Mouse (Mus musculus): Measurements from ENCODE around the gene Cherp.

The Cherp gene

DNA sequence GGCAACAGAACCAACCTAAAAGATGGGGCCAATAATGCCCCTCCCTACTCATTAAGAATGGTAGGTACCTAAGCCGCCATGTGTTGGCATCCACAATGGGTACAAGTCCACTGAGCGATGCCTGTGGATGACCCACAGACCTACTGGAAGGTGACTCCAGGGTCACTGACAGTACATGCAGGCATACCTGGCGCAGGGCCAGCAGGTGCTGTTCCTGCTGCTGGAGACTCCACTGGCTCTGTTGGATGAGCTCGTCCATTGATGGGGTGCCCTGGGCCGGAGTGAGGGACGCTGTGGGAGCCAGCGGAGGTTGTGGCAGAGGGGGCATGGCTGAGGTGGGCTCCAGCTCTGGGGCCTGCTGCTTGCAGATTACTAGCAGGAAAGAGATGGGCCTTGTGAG, 4.3 kb downstream of the Cherp start:
- DNase-seq (ENCODE audit: low spot score in 2 of 2): no peak

DNA sequence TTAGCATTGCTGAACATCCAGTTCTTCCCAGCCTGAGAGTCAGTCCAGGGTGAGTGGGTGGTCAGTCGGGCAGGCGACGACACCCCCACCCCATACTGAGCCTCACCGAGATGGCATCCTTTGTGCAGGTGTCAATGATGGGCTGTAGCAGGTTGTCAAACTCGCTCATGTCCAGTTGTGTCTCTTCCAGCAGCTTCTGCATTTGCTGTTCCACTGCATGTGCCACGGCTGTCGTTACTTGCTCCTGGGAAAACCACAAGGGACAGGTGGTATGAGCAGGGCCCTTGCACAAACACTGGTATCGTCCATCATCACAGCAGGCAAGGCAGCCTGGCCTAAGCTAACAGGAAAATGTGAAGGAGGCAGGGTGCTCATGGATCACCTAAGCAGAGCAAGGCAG, 5.0 kb downstream of the Cherp start:
- DNase-seq (ENCODE audit: low spot score in 2 of 2): no peak

DNA sequence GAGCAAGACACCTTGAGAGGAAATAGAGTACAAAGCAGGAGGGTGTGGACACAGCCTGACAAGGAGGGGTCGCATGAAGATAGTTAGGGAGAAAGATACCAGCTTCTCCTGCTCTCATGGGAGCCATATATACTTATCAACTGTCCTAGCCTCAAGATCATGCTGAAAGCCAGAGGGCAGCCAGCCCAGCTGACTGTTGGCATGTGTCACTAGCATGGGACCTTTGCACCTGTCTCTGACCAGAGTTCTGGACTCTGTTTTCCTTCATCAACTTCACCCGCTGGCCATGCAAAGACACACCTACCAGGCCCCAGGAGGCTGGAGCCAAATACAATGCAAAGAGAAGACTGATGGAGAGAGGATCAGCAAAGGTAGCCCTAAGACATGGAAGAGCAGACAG, 5.8 kb downstream of the Cherp start:
- DNase-seq (ENCODE audit: low spot score in 2 of 2): no peak

DNA sequence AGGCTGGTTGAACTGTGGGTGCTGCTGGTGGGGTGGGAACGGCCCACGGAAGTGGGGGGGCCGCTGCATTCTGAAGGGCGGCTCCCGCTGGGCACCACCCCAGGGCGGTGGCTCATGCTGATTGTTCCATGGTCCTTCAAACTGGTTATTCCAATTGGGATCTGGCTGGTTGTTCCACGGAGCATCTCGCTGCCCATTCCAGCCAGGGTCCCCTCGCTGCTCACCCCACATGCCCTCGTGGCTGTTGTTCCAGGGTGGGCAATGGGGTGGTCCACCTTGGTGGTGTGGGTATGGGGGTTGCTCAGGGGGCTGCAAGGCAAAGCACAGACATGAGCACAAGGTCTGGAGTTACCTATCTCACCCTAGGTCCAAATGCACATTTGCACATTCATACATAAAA, 10.8 kb downstream of the Cherp start:
- DNase-seq (ENCODE audit: low spot score in 2 of 2): no peak

DNA sequence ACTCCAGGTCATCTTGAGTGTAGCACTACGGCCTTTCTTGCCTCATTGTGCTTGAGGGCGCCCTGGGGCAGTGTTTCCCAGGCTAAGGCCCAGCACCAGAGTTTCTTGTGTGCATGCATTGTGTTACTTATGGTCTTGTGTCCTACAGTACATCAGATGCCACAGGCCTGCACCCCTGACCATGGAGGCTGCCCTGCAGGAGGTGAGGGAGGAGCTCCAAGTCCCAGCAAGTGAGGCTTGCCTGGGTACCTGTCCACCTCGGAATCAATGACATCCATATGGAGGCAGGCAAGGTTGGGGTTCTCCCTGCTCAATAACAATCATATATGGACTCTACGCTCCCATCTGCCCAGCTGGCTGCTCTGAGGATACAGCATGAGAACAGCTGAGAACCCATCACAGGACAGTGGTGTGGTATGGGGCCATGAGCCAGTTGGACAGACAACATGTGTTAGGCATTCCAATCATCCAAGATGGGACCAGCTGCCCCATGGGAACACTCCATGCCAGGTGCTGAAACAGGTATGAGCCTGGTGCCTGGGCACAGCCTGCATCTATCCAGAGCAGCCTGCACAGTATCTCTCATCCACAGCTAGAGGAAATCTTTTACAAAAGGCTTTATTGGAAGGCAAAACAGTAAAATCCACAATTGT, 15.0 kb downstream of the Cherp start:
- no peak for DNase-seq (ENCODE audit: low spot score in 2 of 2)

DNA sequence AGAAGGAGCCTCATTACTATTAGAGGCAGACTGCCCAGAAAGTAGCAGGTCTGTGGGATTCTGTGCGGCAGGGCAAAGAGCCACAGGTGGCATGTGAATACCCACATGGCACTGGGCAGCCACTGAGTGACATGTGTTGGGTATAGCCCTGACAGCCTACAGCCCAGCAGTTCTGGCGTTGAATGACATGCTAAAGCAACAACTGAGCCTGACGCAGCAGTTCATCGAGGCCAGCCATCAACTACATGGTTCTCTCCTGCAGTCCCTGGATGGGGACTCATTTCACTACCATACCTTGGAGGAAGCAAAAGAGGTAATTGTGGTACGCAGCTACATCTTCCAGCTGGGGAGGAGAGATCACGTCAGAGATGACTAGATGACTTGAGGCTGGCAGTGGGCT, 16.6 kb downstream of the Cherp start:
- no peak for DNase-seq (ENCODE audit: low spot score in 2 of 2)

DNA sequence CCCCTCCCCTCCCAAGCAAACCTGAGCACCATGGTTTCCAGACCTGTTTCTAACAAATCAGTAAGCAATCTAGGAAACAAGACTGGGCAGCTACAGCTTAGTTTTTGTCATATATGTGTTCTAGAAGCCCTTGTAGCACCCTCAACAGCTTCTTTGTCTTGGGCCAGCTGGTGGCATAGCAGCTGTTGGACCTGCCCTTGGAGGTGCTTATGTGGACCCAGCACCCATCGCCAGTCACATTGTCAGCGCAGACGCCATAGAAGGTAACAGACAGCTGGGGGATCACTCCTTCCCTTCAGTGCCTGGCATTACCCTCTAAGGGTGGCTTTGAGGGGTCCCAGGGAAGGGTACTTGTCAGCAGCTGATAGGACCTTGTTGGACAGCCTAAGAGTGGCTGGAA, 17.2 kb downstream of the Cherp start:
- no peak for DNase-seq (ENCODE audit: low spot score in 2 of 2)

DNA sequence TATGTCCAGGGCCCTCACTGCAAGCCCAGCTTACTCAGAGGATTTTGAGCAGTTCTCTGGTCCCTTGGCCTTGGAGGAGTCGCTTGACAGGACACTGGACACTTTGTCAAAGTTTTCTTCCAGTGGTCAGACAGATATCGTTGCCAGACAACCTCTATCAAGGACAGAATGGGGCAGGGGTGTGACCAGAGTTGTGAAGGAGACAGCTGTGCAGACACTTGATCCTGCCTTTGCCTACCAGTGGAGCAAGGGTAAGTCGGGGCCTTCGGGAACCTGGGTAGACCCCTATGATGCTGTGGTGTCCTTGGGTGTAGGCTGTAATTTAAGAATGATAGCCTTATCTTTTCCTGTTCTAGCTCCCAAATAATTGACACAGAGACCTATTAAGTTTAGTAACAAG, 19.7 kb downstream of the Cherp start:
- DNase-seq (ENCODE audit: low spot score in 2 of 2): no peak

DNA sequence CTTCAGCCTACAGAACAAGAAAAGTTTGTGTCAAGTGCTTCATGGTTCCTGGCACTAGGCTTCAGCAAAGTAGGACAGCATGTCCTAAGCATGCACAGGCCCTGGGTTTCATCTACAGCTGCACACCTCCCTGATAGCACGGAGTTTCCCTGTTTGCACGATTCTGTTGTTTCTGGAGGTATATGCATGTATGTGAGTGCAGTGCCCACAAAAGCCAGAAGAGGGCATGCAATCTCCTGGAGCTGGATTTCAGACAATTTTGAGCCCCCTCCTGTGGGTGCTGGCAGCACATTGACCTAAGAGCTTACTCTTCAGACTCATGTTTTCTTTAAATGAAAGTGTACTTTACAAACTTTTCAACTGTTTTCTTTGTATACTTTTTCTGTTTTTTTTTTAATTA, 21.1 kb downstream of the Cherp start:
- DNase-seq (ENCODE audit: low spot score in 2 of 2): no peak

DNA sequence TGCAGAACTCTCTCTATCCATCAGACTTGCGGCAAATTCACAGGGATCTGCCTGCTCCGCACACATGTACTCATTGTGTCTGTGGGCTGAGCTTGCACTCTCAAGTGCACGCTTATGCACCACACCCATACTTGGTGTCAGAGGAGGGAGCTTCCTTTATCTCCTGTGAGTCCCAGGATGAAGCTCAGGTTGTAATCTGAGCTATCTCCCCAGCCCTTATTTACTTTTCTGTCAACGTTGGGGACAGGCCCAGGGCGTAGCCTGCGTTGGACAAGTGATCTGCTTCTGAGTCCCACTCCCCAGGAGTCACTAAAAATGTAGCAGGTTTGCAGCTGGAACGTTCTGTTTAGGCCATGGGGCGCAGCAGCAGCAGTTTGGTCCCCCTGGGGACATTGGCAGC, 23.5 kb downstream of the Cherp start:
- DNase-seq (ENCODE audit: low spot score in 2 of 2): no peak

DNA sequence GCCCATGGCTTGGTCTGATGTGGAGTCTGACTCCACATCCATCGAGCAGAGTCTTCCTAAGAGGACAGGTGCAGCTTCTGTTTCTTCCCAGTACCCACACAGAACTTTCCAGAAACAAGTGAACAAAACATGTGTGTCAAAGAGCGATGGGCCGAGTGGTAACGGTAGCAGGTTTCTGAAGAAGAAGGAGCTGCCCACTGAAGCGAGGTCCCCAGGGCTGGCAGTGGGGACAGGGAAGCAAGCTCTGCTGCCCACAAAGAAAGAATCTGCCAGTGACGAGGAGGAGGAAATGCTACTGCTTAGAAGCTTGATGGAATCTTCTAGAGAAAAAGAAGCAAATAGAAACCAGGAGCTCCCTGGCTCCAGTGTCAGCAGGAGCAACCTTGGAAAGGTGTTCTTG, 30.0 kb downstream of the Cherp start:
- DNase-seq (ENCODE audit: low spot score in 2 of 2): no peak

DNA sequence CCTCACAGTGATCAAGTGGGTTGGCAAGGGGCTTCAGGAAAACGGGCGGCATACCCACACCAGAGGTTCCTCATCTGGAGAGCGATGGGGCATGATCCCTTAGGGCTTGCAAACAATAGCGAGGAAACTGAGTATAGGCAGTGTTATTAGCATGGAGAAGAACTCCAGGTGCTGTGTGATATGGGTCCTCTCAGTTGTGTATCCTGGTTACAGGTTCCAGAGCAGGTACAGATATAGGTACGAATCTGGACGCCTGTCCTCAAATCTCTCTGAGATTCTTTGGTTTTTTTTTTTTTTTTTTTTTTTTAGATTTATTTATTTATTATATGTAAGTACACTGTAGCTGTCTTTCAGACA, 31.1 kb downstream of the Cherp start:
- no peak for DNase-seq (ENCODE audit: low spot score in 2 of 2)

DNA sequence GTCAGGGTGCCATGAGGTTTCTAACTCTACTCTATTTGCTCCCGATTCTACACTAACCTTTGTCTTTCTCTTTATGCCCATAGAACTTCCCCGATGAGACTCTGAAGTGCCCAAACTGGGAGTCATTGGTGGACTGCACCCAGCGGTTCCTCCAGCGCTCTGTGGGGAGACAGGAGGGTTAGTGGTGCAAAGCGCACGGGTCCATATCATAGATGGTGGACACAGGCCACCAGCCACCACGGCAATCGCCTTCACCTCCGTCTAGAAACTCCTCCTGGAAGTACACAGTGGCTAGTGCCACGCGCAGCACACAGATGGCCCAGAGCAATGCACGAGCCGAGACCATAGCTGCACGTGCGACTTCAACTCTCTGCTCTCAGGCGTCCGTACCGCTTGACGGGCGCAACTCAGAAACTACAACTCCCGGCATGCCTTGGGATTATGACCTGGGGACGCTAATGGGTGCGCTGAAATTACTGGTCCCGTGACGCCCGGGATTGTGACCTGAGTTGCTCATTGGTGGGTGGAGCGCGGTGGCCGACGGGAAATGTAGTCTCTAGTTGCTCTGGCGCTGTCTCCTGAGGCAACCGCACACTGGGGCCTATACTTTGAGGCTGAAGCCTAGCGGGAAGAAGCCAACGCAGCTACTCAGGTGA, 31.6 kb downstream of the Cherp start, which contains the start of the genes Calr3 and 1700030K09Rik:
Gene Calr3 (minus strand): TSS at position 533 of the 656 bp plus-strand sequence.
Gene 1700030K09Rik (plus strand): TSS at position 543 of the 656 bp plus-strand sequence.
- peak; percentile 97 to 98 for DNase-seq (ENCODE audit: low spot score in 2 of 2)

DNA sequence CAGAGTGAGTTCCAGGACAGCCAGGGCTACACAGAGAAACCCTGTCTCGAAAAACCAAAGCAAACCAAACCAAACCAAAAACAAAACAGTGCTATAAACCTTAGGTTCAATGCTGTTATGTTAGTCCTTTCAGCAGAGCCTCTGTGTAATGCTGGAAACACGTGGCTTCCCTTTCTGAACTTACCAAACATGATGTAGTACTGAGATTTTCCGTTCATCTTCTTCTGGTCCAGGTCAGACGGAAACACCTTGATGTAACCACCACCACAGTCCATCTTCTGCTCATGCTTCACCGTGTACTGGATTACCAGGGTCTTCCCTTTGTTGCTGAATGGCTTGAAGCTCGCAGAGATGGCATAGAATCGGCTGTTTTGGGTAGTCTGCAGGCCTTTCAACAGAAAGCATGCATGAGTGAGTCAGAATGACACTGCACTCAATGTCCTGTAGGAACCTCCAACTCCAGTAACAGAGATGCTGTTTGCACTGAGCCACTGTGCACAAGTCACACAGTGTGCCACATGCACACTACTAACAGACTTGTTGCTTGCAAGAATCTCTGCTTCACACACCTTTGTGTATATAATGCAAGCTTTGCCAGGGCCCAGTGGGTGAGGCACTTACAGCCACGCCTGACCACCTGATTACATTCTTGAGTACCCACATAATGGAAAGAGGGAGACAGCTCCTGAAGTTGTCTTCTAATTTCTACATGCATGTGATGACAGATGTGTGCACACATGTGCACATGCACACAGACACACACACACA, 36.6 kb downstream of the Cherp start:
- DNase-seq (ENCODE audit: low spot score in 2 of 2): no peak

DNA sequence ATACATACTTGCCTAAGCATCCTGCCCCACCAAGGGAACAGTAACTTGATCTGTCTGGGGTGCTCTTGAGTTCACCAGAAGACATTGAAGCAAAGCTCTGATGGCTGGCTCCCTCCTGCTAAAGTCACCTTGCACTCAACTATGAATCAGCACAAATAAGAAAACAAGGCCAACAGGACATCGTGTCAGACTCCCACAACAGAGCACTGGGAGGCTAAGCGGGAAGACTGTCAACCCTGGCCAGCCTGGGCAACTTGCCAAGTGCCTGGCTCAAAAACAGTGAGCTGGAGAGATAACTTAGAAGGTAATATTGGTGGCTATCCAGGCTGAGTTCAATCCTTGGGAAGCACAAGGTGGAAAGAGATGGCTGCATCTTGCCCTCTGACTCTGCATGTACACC, 40.1 kb downstream of the Cherp start:
- DNase-seq (ENCODE audit: low spot score in 2 of 2): no peak

DNA sequence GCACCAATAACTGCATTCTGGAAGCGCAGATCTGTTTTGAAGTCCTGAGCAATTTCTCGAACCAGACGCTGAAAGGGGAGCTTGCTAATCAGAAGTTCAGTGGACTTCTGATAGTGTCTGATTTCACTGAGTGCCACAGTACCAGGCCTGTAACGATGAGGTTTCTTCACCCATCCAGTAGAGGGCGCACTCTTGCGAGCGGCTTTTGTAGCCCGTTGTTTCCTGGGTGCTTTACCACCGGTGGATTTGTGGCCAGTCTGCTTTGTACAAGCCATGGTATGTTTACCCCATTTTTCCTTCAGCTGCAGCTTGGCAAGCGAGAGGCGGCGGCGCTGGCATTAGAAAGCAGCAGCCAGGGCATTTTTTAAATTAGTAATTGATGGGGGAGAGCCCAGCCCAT, 45.4 kb downstream of the Cherp start:
- DNase-seq (ENCODE audit: low spot score in 2 of 2): peak in 1 of 2 experiments; percentile 71

DNA sequence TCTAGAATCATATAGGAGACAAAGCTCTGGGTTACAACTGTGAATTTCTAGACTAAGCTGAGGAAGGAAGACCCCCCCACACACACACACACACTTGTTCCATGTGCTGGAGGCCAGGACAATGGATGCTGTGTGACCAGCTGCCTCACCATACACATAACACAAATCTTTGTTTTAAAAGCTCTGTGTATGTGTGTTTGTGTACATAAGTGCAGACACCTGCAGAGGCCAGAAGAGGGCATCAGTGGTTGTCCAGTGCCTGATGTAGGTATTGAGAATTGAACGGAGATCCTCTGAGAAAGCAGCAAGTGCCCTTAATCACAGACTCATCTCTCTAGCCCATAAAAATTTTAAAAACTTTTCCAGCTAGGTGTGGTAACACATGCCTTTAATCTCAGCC, 52.1 kb downstream of the Cherp start:
- DNase-seq (ENCODE audit: low spot score in 2 of 2): no peak

DNA sequence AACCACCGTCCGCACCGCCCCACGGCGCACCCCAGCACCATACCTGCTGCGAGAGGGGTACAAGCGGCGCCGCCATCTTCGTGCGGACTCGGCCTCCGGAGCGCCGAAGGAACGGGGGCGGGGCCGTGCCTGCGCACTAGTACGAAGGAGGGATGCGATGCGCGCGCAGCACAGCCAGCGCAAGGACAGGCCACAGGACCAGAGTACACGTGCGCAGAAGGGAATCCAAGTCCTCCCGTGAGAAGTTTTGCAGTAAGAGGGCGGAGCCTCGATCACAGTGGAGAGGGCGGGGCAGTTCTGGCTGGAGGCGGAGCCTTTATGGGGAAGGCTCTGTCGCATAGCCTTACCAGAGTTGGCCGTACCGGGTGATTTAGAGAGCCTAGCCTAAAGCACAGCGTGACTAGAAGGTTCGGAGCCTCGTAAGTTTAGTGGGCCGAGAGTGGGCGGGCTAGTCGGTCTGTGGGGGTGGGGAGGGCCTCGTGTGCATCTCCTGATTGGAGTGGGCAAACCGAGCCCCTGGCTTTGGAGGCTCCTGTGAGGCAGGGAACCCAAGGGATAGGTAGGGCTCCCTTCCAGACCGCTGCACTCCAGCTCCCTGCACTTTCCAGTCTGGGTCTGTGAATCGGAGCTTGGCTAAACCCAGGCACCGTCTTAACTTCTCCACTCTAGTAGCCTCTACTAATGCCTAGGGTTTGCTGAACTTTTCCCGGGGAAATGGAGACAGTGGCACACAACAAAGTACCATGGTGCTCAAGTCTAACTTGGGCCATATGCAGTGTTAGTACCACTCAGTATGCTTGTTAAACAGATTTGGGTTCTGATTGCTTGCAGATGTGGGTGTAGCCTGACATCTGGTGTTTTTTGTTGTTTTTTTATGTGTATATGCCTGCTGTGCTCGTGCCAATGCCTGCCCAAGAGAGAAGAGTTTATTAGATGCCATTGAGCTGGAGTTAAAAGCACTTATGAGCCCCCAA, 53.4 kb downstream of the Cherp start, which contains the start of gene Eps15l1:
Gene Eps15l1 (minus strand): TSS at position 99 of the 974 bp plus-strand sequence.
- DNase-seq (ENCODE audit: low spot score in 2 of 2): peak; percentile 99

DNA sequence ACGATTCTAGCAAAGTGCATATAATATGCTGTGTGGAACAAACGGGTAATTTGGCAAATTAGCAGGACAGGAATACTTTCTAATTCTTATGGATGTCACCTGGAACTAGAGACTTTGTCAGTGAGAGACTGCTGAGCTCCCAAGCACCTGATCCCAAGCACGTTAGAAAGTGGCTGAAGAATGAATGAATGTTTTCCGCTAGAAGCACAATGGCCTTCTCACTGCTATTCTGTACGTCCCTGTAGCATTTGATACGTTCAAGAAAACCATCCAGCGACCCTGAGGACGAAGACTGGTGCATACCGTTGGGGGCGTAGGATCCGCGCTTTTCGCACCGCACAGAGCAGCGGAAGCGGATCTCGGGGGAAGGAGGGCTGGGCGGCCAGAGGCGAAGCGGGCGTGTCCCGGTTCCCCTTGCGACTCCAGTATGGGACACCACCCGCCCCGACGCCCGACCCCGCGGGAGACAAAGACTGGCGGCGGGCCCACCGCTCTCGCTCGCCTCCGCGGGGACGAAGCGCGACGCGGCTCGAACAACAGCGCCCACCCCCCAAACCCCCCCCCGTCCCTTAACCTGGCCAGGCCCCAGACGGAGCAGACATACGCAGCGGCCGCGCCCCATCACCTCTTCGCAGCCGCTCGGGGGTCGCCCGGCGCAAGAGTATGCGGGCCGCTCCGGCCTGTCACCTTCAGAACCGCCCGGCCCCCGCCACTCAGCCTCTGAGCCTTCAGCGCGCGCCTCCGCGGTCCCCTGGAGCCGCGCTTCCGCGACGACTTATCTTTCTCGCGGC, 54.3 kb downstream of the Cherp start:
- peak; percentile 54 to 64 for DNase-seq (ENCODE audit: low spot score in 2 of 2)

DNA sequence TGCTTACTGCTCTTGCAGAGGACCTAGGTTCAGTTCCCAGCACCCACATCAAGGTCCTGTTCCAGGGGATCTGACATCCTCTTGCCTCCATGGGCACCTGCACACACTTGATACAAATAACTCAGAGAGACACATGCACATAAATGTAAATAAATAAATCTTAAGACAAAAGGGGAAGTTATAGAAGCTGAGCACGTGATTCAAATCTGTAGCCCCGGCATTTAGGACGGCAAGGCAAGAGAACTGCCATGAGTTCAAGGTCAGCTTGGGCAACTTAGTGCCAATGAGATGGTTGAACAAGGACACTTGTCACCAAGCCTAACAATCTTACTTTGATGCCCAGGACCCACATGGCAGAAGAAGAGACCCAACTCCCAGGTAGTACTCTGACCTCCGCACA, 57.0 kb downstream of the Cherp start:
- no peak for DNase-seq (ENCODE audit: low spot score in 2 of 2)

DNA sequence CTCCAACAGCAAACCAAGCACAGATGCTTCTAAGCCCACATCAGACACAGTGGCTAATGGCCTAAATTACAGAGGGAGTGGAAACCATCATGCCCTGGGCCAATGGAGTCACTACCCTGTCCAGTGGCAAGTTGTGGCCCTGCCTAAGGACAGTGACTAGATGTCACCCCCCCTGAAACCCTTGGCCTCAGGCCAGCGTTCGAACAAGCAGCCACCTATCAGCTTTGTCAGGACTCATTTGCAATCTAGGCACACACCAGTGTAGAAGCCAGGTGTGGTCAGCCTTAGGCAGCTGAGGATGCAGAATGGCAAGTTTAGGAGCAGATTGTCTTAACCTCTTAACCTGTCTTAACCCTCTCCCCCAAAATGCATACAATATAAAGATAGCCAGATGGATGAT, 59.8 kb downstream of the Cherp start:
- DNase-seq (ENCODE audit: low spot score in 2 of 2): no peak
